Mouse (Mus musculus) intestine, postnatal 0 days (tissue): Measurements from ENCODE around the gene Wdr93. TPM values are rescaled to one million over a fixed set of nuclear protein-coding genes. Genes with fewer than 3 reads are reported as not detected.

Source experiments
- ATAC-seq: fragments of 200-750 bp; cut with Nextera tagmentation; 2 replicates; pipeline ENCODE4 v1.8.0; 2017; ENCODE audit warnings: mild to moderate bottlenecking, moderate TSS enrichment, moderate library complexity
- H3K27ac ChIP-seq: fragments of 300-500 bp; sonication (generic); 2 replicates; pipeline ENCODE4 v1.5.1; 2014; ENCODE audit warnings: mild to moderate bottlenecking, low read depth, low read length, moderate library complexity
- H3K27me3 ChIP-seq: fragments of 300-500 bp; sonication (generic); replicated peaks from 2 replicates; pipeline ENCODE4 v1.6.1; 2014; ENCODE audit warnings: low read length, mixed read lengths; ENCODE audit not compliant: control insufficient read depth, insufficient read depth
- H3K36me3 ChIP-seq: fragments of 300-500 bp; sonication (generic); 2 replicates; pipeline ENCODE4 v1.6.1; 2014; ENCODE audit warnings: mild to moderate bottlenecking, moderate library complexity; ENCODE audit not compliant: control insufficient read depth, insufficient read depth
- H3K4me1 ChIP-seq: fragments of 300-500 bp; sonication (generic); replicated peaks from 2 replicates; pipeline ENCODE4 v1.6.1; 2014; ENCODE audit warnings: antibody characterized with exemption, low read length, mixed read lengths; ENCODE audit not compliant: control insufficient read depth, insufficient read depth
- H3K4me2 ChIP-seq: fragments of 300-500 bp; sonication (generic); replicated peaks from 2 replicates; pipeline ENCODE4 v1.6.1; 2014; ENCODE audit warnings: low read depth, mild to moderate bottlenecking, moderate library complexity
- H3K4me3 ChIP-seq: fragments of 300-500 bp; sonication (generic); 2 replicates; pipeline ENCODE4 v1.5.1; 2014; ENCODE audit warnings: low read depth, low read length
- H3K9ac ChIP-seq: fragments of 300-500 bp; sonication (generic); 2 replicates; pipeline ENCODE4 v1.6.1; 2014; ENCODE audit warnings: mild to moderate bottlenecking, low read depth, low read length
- H3K9me3 ChIP-seq: fragments of 300-500 bp; sonication (generic); 2 replicates; pipeline ENCODE4 v1.6.1; 2016; ENCODE audit warnings: mixed run types; ENCODE audit not compliant: control insufficient read depth
- CTCF ChIP-seq: sonication (generic); IDR thresholded peaks from 2 replicates; pipeline ENCODE4 v1.5.1; 2016; ENCODE audit warnings: low read depth, mild to moderate bottlenecking, control low read depth, antibody characterized with exemption, moderate library complexity
- WGBS: fragments of 180-500 bp; shearing (Covaris S2); extraction: QIAGEN DNeasy Blood & Tissue Kit; methylation state at CpG from one replicate; pipeline ENCODE4 v1.1.7; 2014; 5-methylcytosine and 5-hydroxymethylcytosine counted together
- polyA plus RNA-seq: library from polyadenylated mRNA; unstranded; fragments of >200 nt; fragmentation: Nextera tagmentation; extraction: Ambion mirVana; gene quantifications from 2 replicates; pipeline ENCODE4 v1.2.1, GENCODE M21; 2015

Wdr93 gene
- polyA plus RNA-seq, 1 experiment from 2014 or later, result 0.05 TPM

GRCm38 (mm10) chr7:79801391-79801790 lies 58.4 kb downstream of the Wdr93 start:
- H3K27me3 ChIP-seq, result no peaks in the 10 kb centered on the region
- H3K4me1 ChIP-seq, result no peaks in the 10 kb centered on the region
- WGBS, result 82% methylated on average over 9 of the region's 11 CpGs

GRCm38 (mm10) chr7:79802037-79802436 lies 59.1 kb downstream of the Wdr93 start:
- no peak for ATAC-seq
- no peak overlapping the region for H3K9ac ChIP-seq
- no peak overlapping the region for H3K4me2 ChIP-seq
- H3K4me1 ChIP-seq, result no peaks in the 10 kb centered on the region
- no peak overlapping the region for H3K27ac ChIP-seq
- no peaks in the 10 kb centered on the region for H3K27me3 ChIP-seq
- WGBS, result 69% methylated on average over 5 of the region's 5 CpGs
- no peaks in the 10 kb centered on the region for H3K36me3 ChIP-seq
- H3K4me3 ChIP-seq, result no peak overlapping the region
- H3K9me3 ChIP-seq, result no peaks in the 10 kb centered on the region
- TF ChIP-seq CTCF, result no peak

More at GRCm38 (mm10) chr7:79801391-79801790, 58.4 kb downstream of the Wdr93 start:
- Histone ChIP-seq H3K27ac (no peak overlapping the region), H3K4me2 (no peak overlapping the region), H3K9me3 (no peaks in the 10 kb centered on the region), H3K4me3 (no peak overlapping the region), H3K9ac (no peak overlapping the region), H3K36me3 (no peaks in the 10 kb centered on the region)
- no peak for TF ChIP-seq CTCF
- ATAC-seq, result no peak

- TF ChIP-seq CTCF, result no peak
- no peak overlapping the region for H3K4me3 ChIP-seq
- ATAC-seq, result no peak
- H3K9ac ChIP-seq, result no peak overlapping the region
- 32% methylated on average over 2 of the region's 2 CpGs for WGBS
- H3K36me3 ChIP-seq, result no peaks in the 10 kb centered on the region
- H3K9me3 ChIP-seq, result no peaks in the 10 kb centered on the region
- H3K4me2 ChIP-seq, result no peak overlapping the region
- H3K27me3 ChIP-seq, result no peaks in the 10 kb centered on the region
- H3K4me1 ChIP-seq, result no peaks in the 10 kb centered on the region
- no peak overlapping the region for H3K27ac ChIP-seq
These were observed 60.9 kb downstream of the Wdr93 start for GRCm38 (mm10) chr7:79803887-79804286.

GRCm38 (mm10) chr7:79808561-79808960 lies 65.6 kb downstream of the Wdr93 start:
- H3K4me1 ChIP-seq, result no peaks in the 10 kb centered on the region
- H3K27ac ChIP-seq, result no peak overlapping the region
- ATAC-seq, result no peak
- H3K4me3 ChIP-seq, result no peak overlapping the region
- 89% methylated on average over 7 of the region's 7 CpGs for WGBS
- H3K36me3 ChIP-seq, result no peaks in the 10 kb centered on the region
- no peak overlapping the region for H3K4me2 ChIP-seq
- no peak overlapping the region for H3K9ac ChIP-seq
- no peak for TF ChIP-seq CTCF
- no peaks in the 10 kb centered on the region; the same call in 1 of the 2 replicates for H3K27me3 ChIP-seq
- H3K9me3 ChIP-seq, result no peaks in the 10 kb centered on the region

- peak within 1 kb of the TSS; percentile 2; the same call in 1 of the 2 replicates for H3K4me3 ChIP-seq
- peak; percentile 71 for ATAC-seq
- peaks cover 6% of the 10 kb centered on the region; the same call in 1 of the 2 replicates for H3K4me1 ChIP-seq
- peak within 1 kb of the TSS; percentile 57 for H3K4me2 ChIP-seq
- WGBS, result 17% methylated on average over 70 of the region's 71 CpGs
- no peaks in the 10 kb centered on the region for H3K36me3 ChIP-seq
- 0 out of 2 replicates have a peak within 1 kb of the TSS, but pooled peaks have one; percentile 26 for H3K9ac ChIP-seq
- H3K9me3 ChIP-seq, result no peaks in the 10 kb centered on the region
- TF ChIP-seq CTCF, result peak; percentile 36
- no peak within 1 kb of the TSS for H3K27ac ChIP-seq
- H3K27me3 ChIP-seq, result no peaks in the 10 kb centered on the region; the same call in 1 of the 2 replicates
These were observed 67.9 kb downstream of the Wdr93 start, which contains the start of gene Mesp2 for GRCm38 (mm10) chr7:79810611-79811506. Gene Mesp2 (plus strand): TSS chr7:79810727.

- Histone ChIP-seq H3K9me3 (no peaks in the 10 kb centered on the region), H3K4me3 (no peak overlapping the region), H3K36me3 (no peaks in the 10 kb centered on the region), H3K27ac (no peak overlapping the region), H3K9ac (no peak overlapping the region), H3K4me1 (peaks cover 6% of the 10 kb centered on the region; the same call in 1 of the 2 replicates), H3K4me2 (no peak overlapping the region), H3K27me3 (no peaks in the 10 kb centered on the region; the same call in 1 of the 2 replicates)
- no peak for TF ChIP-seq CTCF
- WGBS, result 26% methylated on average over 1 of the region's 1 CpGs
- peak; percentile 62 for ATAC-seq
These were observed 70.4 kb downstream of the Wdr93 start for GRCm38 (mm10) chr7:79813409-79813808.
